Mouse (Mus musculus) midbrain, postnatal 0 days (tissue): ENCODE results near the gene Tmem208. TPM values are rescaled to one million over a fixed set of nuclear protein-coding genes. Genes with fewer than 3 reads are reported as not detected.

Experiments
- ATAC-seq: fragments of 200-750 bp; cut with Nextera tagmentation; 2 replicates; pipeline ENCODE4 v1.8.0; 2017; ENCODE audit warnings: moderate number of reproducible peaks, mild to moderate bottlenecking, moderate TSS enrichment, moderate library complexity; ENCODE audit not compliant: low FRiP score
- DNase-seq: peaks from one replicate; pipeline ENCODE4 v3.0.0-alpha.2; 2015; ENCODE audit warnings: low spot score
- H3K27ac ChIP-seq: fragments of 300-500 bp; sonication (generic); 2 replicates; pipeline ENCODE4 v1.5.1; 2014; ENCODE audit warnings: low read depth, mild to moderate bottlenecking, low read length, mixed read lengths
- H3K27me3 ChIP-seq: fragments of 300-500 bp; sonication (generic); 2 replicates; pipeline ENCODE4 v1.6.1; 2014; ENCODE audit warnings: low read length, control low read depth, mixed read lengths; ENCODE audit not compliant: insufficient read depth
- H3K36me3 ChIP-seq: fragments of 300-500 bp; sonication (generic); 2 replicates; pipeline ENCODE4 v1.6.1; 2014; ENCODE audit warnings: low read length, control low read depth, mixed read lengths; ENCODE audit not compliant: insufficient read depth
- H3K4me1 ChIP-seq: fragments of 300-500 bp; sonication (generic); 2 replicates; pipeline ENCODE4 v1.6.1; 2014; ENCODE audit warnings: mild to moderate bottlenecking, control low read depth, antibody characterized with exemption, low read length, mixed read lengths; ENCODE audit not compliant: insufficient read depth
- H3K4me2 ChIP-seq: fragments of 300-500 bp; sonication (generic); 2 replicates; pipeline ENCODE4 v1.6.1; 2014; ENCODE audit warnings: low read depth, mild to moderate bottlenecking, low read length, mixed read lengths; ENCODE audit not compliant: poor library complexity, severe bottlenecking
- H3K4me3 ChIP-seq: fragments of 300-500 bp; sonication (generic); 2 replicates; pipeline ENCODE4 v1.5.1; 2014; ENCODE audit warnings: low read depth, mild to moderate bottlenecking, low read length, moderate library complexity
- H3K9ac ChIP-seq: fragments of 300-500 bp; sonication (generic); replicated peaks from 2 replicates; pipeline ENCODE4 v1.6.1; 2014; ENCODE audit warnings: mild to moderate bottlenecking, low read length, moderate library complexity, mixed read lengths; ENCODE audit not compliant: poor library complexity, severe bottlenecking
- H3K9me3 ChIP-seq: fragments of 300-500 bp; sonication (generic); 2 replicates; pipeline ENCODE4 v1.6.1; 2016; ENCODE audit warnings: low read length, control low read depth
- CTCF ChIP-seq: IDR thresholded peaks from 2 replicates; pipeline ENCODE4 v1.5.1; 2016; ENCODE audit warnings: antibody characterized with exemption, mild to moderate bottlenecking
- WGBS: fragments of 180-500 bp; shearing (Covaris S2); extraction: QIAGEN DNeasy Blood & Tissue Kit; methylation state at CpG from one replicate; pipeline ENCODE4 v1.1.7; 2014; 5-methylcytosine and 5-hydroxymethylcytosine counted together
- polyA plus RNA-seq: library from polyadenylated mRNA; unstranded; fragments of >200 nt; fragmentation: Nextera tagmentation; extraction: Ambion mirVana; gene quantifications from 2 replicates; pipeline ENCODE4 v1.2.1, GENCODE M21; 2015
- total RNA-seq: library from RNA; depleted of rRNA; stranded (reverse); fragments of >200 nt; gene quantifications from 2 replicates; pipeline ENCODE4 v1.2.3, GENCODE M21; 2014

Tmem208 gene
- total and polyA plus RNA-seq, 2 experiments from 2014 or later: 88.4 to 129 TPM

DNA sequence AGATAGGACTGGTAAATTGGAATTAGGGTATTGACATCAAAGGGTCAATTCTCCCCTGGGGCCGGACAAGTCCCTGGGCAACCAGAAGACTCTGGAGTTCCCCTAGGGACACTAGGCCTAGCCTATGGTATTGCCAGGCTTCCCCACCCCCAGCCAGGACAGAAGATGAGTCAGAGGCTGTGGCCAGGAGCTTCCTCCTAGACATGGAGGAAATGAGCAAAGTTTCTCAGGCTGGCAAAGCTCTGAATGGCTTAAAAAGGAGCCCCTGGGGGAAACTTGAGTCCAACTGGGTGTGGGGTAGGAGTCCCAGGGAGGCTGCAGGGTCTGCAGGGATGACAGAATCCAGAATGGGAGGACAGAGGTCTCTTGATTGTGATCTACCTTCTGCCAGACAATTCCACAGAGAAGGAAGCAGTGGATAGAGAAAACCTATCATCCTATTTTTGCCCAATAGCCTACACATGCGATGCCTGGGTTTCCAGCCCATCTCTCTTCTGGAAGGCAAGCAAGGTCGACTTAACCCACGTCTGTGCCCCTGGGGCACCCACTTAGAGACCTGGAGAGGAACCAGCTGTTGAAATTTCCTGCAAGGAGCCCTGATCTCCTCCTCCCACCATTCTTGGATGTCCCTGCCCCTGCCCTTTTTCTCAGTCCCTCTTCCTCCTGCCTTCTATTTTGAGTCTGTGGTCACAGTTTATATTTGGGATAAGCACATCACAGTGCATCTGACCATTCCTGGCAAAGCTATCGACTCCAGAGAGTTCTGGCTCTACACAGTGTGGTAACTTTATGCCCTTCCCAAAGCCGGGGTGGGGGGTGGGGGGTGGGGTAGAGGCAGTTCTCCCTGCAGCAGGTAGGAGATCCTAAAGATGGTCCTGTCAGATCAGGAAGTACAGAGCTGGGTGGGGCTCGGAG is 19.2 kb downstream of the Tmem208 start:
- no peak overlapping the region for H3K27ac ChIP-seq
- no peaks in the 10 kb centered on the region for H3K36me3 ChIP-seq
- no peak overlapping the region for H3K4me2 ChIP-seq
- no peak overlapping the region for H3K9ac ChIP-seq
- ATAC-seq: no peak
- DNase-seq: no peak
- no peaks in the 10 kb centered on the region for H3K9me3 ChIP-seq
- H3K4me1 ChIP-seq: 0 out of 2 replicates have a peak, but pooled peaks cover 2% of the 10 kb centered on the region
- no peak for TF ChIP-seq CTCF
- no peak overlapping the region for H3K4me3 ChIP-seq
- 79% methylated on average over 7 of the region's 7 CpGs for WGBS
- no peaks in the 10 kb centered on the region for H3K27me3 ChIP-seq

DNA sequence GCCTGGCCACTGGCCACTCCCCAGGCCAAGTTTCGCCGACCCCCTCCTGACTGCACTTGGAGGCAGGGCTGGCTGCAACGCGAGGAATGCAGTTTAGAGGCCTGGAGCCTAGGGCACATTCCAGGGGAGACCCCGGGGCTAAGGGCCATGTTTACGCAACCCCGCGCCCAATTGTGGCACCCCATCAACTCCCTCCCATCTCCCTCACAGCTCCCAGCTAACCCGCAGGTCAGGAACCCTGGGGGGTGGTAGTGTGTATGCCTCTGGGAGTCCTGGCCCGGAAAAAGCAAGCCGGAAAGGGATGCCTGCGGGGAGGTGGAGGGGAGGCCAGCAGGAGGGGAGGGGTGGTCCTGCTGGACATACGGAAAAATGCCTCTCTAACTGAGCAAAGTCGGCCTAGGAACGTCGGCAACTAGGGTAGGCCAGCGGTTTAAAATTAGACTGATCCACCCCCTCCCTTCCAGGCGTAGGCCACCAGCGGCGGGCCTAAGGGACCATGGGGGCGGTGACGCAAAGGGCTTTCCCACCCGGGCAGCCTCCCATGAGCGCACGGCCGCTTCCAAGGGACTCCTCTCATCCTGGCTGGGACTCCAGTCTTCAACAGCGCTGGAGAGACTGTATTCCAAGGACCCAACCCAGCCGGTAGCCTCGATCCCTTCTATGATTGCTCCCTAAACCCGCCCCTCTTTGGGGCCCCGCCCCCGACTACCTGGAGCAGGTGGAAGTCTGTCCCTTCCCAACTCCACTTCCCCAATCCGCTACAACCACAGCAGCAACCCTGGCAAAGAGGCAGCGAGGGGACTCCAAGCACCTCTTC is 20.7 kb downstream of the Tmem208 start:
- Histone ChIP-seq H3K4me1 (peaks cover 6% of the 10 kb centered on the region; the same call in 1 of the 2 replicates), H3K27me3 (no peaks in the 10 kb centered on the region), H3K36me3 (no peaks in the 10 kb centered on the region), H3K4me2 (peak overlapping the region; percentile 96), H3K9me3 (no peaks in the 10 kb centered on the region), H3K9ac (peak overlapping the region; percentile 36; the same call in 1 of the 2 replicates), H3K27ac (no peak overlapping the region; the same call in 1 of the 2 replicates), H3K4me3 (peak overlapping the region; percentile 73)
- ATAC-seq (no peak), DNase-seq (no peak)
- 2% methylated on average over 29 of the region's 34 CpGs for WGBS
- TF ChIP-seq CTCF: no peak

DNA sequence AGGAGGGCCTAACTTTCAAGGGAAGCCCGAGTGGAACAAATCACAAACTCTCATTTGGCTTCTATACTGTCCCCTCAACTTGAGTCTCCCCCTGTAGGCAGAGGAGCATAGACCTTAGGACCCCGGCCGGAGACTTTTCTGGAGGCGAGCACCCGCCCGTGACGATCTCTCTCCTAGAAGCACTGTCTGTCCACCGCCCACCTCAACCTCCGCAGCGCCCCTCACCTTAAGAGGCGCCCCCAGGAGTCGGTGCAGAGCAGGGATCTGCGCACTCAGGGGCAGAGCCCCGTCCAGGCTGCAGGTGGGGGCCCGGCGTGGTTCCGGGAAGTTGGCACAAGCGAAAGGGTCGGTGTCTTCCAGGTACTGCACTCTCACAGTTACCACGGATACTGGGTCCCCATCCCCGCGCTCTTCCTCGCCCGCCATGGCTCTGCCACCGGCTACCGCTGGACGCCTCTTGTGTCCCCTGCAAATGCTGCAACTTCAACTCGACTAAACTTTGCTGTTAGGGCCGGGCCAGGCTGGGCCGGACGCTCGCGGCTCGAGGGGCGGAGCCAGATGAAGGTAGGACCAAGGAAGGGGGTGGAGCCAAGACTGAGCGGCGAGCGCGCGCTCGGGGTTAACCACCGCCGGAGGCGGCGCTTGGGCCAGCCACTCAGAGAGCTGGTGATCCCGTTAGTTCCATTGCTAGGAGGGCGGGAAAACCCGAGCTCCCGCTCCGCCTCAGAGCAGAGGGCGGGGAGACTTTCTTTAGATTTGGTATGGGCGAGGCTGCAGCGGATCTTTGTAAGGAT is 21.5 kb downstream of the Tmem208 start, which contains the start of gene Fhod1:
Fhod1 (minus strand) TSS at position 526 of the 794 bp plus-strand sequence.
- Histone ChIP-seq H3K9me3 (no peaks in the 10 kb centered on the region), H3K27ac (peak within 1 kb of the TSS; percentile 84), H3K9ac (peak within 1 kb of the TSS; percentile 77), H3K4me1 (peaks cover 6% of the 10 kb centered on the region; the same call in 1 of the 2 replicates), H3K4me3 (peak within 1 kb of the TSS; percentile 73), H3K27me3 (no peaks in the 10 kb centered on the region), H3K4me2 (peak within 1 kb of the TSS; percentile 96), H3K36me3 (no peaks in the 10 kb centered on the region)
- under 1% methylated on average over 52 of the region's 53 CpGs for WGBS
- DNase-seq (peak; percentile 95), ATAC-seq (peak; percentile 75)
- TF ChIP-seq CTCF: peak; percentile 39

DNA sequence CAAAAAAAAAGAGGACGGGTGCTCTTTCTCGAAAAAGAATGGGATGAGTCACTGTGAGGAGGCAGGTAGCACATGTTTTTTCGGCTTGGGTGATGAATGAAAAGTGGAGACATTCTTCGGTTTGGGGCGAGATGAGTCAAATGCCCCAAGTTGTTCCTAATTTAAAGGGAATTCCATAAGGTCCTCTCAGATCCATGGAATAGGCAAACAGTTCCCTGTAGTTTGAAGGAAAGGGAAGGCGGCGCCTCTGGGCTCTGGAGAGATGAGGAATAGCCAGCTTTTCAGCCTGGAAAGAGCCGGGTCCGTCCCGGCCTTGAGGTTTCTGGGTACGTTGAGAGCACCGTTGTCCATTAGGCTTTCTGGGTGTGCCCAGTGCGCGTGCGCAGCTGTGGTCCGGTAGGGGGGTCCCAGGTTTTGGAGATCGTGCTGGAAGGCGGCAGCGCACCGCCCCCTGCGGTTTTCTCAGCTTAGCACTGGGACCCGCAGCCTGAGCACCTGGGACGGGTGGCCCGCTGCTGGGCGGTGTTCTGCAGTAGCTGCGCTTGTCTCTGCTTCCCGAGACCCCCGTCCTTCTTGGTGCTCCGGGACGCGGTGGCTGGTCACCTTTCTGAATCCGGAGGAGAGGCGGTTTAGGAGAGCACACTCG is 22.4 kb downstream of the Tmem208 start, which contains the start of gene Slc9a5:
Slc9a5 (plus strand) TSS at position 394 of the 646 bp plus-strand sequence.
- under 1% methylated on average over 33 of the region's 34 CpGs for WGBS
- Histone ChIP-seq H3K27ac (peak within 1 kb of the TSS; percentile 84), H3K4me2 (peak within 1 kb of the TSS; percentile 96), H3K9me3 (no peaks in the 10 kb centered on the region), H3K27me3 (no peaks in the 10 kb centered on the region), H3K4me1 (peaks cover 6% of the 10 kb centered on the region; the same call in 1 of the 2 replicates), H3K4me3 (peak within 1 kb of the TSS; percentile 73), H3K9ac (peak within 1 kb of the TSS; percentile 77), H3K36me3 (no peaks in the 10 kb centered on the region)
- peak; percentile 80 for DNase-seq
- TF ChIP-seq CTCF: peak; percentile 58
- peak; percentile 25 for ATAC-seq
